Mouse (Mus musculus): ENCODE results near the gene Tmem120b. TPM values are rescaled to one million over a fixed set of nuclear protein-coding genes. Genes with fewer than 3 reads are reported as not detected.
A peak's percentile ranks its signal among the peaks of the same experiment; 100 is the strongest.

The Tmem120b gene
- polyA plus RNA-seq, 2 experiments = 13.8 to 21.0 TPM

GRCm38 (mm10) chr5:123039120-123039752, 29.0 kb upstream of the Tmem120b start:
- Histone ChIP-seq H3K9me3 (ENCODE audit: control insufficient read depth, low read length) (no peaks in the 10 kb centered on the region), H3K9ac (ENCODE audit: low read depth, low read length, severe bottlenecking) (peak overlapping the region; percentile 6; the same call in 1 of the 2 replicates), H3K27me3 (ENCODE audit: control insufficient read depth, insufficient read depth, low read length) (no peaks in the 10 kb centered on the region), H3K4me1 (ENCODE audit: control insufficient read depth, insufficient read depth, low read length) (peaks cover 3% of the 10 kb centered on the region; the same call in 1 of the 2 replicates), H3K4me2 (replicated peaks; ENCODE audit: low read depth, low read length, severe bottlenecking) (peak overlapping the region; percentile 50), H3K27ac (replicated peaks; ENCODE audit: low read depth, low read length) (no peak overlapping the region), H3K36me3 (ENCODE audit: control insufficient read depth, insufficient read depth, low read length) (no peaks in the 10 kb centered on the region), H3K4me3 (replicated peaks; ENCODE audit: low read length) (peak overlapping the region; percentile 29)
- WGBS = 6% methylated on average over 25 of the region's 25 CpGs
- DNase-seq (ENCODE audit: low spot score) (no peak), ATAC-seq (ENCODE audit: low FRiP score, low read depth) (0 out of 2 replicates have a peak, but pooled peaks have one; percentile 24)
- TF ChIP-seq POLR2A (IDR thresholded peaks at IDR 0.05; ENCODE audit: borderline replicate concordance, extremely low read depth, insufficient read depth, insufficient read length) = no peak

DNA sequence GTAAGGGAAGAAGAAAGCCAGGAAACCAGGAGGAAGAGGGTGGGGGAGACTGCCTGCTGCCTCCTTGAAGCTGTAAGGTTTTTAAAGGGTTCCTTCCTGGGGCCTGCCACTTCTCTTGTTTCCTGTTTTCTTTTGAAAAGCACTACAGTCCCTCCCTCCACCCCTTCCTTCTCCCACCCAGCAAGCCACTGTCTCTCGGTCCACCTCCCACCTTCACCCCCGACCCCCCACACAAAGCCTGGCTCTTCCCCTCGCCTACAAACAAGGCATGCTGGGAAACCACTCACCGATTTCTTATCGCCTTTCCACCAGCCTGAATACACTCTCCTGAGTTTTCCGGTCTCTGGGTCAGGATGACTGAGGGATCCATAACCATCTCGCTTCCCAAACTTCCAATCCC, 27.4 kb upstream of the Tmem120b start:
- Histone ChIP-seq H3K36me3 (ENCODE audit: control insufficient read depth, insufficient read depth, low read length) (no peaks in the 10 kb centered on the region), H3K4me2 (replicated peaks; ENCODE audit: low read depth, low read length, severe bottlenecking) (no peak overlapping the region), H3K9me3 (ENCODE audit: control insufficient read depth, low read length) (no peaks in the 10 kb centered on the region), H3K9ac (ENCODE audit: low read depth, low read length, severe bottlenecking) (no peak overlapping the region), H3K4me1 (ENCODE audit: control insufficient read depth, insufficient read depth, low read length) (peaks cover 6% of the 10 kb centered on the region; the same call in 1 of the 2 replicates), H3K4me3 (replicated peaks; ENCODE audit: low read length) (no peak overlapping the region), H3K27me3 (ENCODE audit: control insufficient read depth, insufficient read depth, low read length) (no peaks in the 10 kb centered on the region), H3K27ac (replicated peaks; ENCODE audit: low read depth, low read length) (no peak overlapping the region)
- WGBS = 67% methylated on average over 7 of the region's 7 CpGs
- no peak for TF ChIP-seq POLR2A (IDR thresholded peaks at IDR 0.05; ENCODE audit: borderline replicate concordance, extremely low read depth, insufficient read depth, insufficient read length)
- DNase-seq (ENCODE audit: low spot score) (no peak), ATAC-seq (ENCODE audit: low FRiP score, low read depth) (no peak)

- Histone ChIP-seq H3K36me3 (ENCODE audit: control insufficient read depth, insufficient read depth, low read length) (no peaks in the 10 kb centered on the region), H3K4me3 (replicated peaks; ENCODE audit: low read length) (no peak overlapping the region), H3K9me3 (ENCODE audit: control insufficient read depth, low read length) (no peaks in the 10 kb centered on the region), H3K4me2 (replicated peaks; ENCODE audit: low read depth, low read length, severe bottlenecking) (no peak overlapping the region), H3K27me3 (ENCODE audit: control insufficient read depth, insufficient read depth, low read length) (no peaks in the 10 kb centered on the region), H3K27ac (replicated peaks; ENCODE audit: low read depth, low read length) (no peak overlapping the region), H3K4me1 (ENCODE audit: control insufficient read depth, insufficient read depth, low read length) (peaks cover 4% of the 10 kb centered on the region; the same call in 1 of the 2 replicates), H3K9ac (ENCODE audit: low read depth, low read length, severe bottlenecking) (no peak overlapping the region)
- no peak for ATAC-seq (ENCODE audit: low FRiP score, low read depth)
- no peak for DNase-seq (ENCODE audit: low spot score)
- no peak for TF ChIP-seq POLR2A (IDR thresholded peaks at IDR 0.05; ENCODE audit: borderline replicate concordance, extremely low read depth, insufficient read depth, insufficient read length)
- WGBS = 27% methylated on average over 7 of the region's 7 CpGs
Measured at GRCm38 (mm10) chr5:123043856-123044255, 24.4 kb upstream of the Tmem120b start.

GRCm38 (mm10) chr5:123045561-123046295, 22.5 kb upstream of the Tmem120b start:
- H3K36me3 ChIP-seq (ENCODE audit: control insufficient read depth, insufficient read depth, low read length) = no peaks in the 10 kb centered on the region
- no peak overlapping the region for H3K9ac ChIP-seq (ENCODE audit: low read depth, low read length, severe bottlenecking)
- no peak for TF ChIP-seq POLR2A (IDR thresholded peaks at IDR 0.05; ENCODE audit: borderline replicate concordance, extremely low read depth, insufficient read depth, insufficient read length)
- peak; percentile 80 for ATAC-seq (ENCODE audit: low FRiP score, low read depth)
- H3K27ac ChIP-seq (replicated peaks; ENCODE audit: low read depth, low read length) = no peak overlapping the region
- H3K4me1 ChIP-seq (ENCODE audit: control insufficient read depth, insufficient read depth, low read length) = peaks cover 9% of the 10 kb centered on the region; the same call in 1 of the 2 replicates
- no peak overlapping the region for H3K4me3 ChIP-seq (replicated peaks; ENCODE audit: low read length)
- 31% methylated on average over 9 of the region's 9 CpGs for WGBS
- H3K9me3 ChIP-seq (ENCODE audit: control insufficient read depth, low read length) = no peaks in the 10 kb centered on the region
- peak; percentile 75 for DNase-seq (ENCODE audit: low spot score)
- no peak overlapping the region for H3K4me2 ChIP-seq (replicated peaks; ENCODE audit: low read depth, low read length, severe bottlenecking)
- no peaks in the 10 kb centered on the region for H3K27me3 ChIP-seq (ENCODE audit: control insufficient read depth, insufficient read depth, low read length)

- Histone ChIP-seq H3K4me1 (ENCODE audit: control insufficient read depth, insufficient read depth, low read length) (peaks cover 9% of the 10 kb centered on the region; the same call in 1 of the 2 replicates), H3K27me3 (ENCODE audit: control insufficient read depth, insufficient read depth, low read length) (no peaks in the 10 kb centered on the region), H3K9me3 (ENCODE audit: control insufficient read depth, low read length) (no peaks in the 10 kb centered on the region), H3K36me3 (ENCODE audit: control insufficient read depth, insufficient read depth, low read length) (no peaks in the 10 kb centered on the region), H3K27ac (replicated peaks; ENCODE audit: low read depth, low read length) (no peak within 1 kb of the TSS), H3K4me2 (replicated peaks; ENCODE audit: low read depth, low read length, severe bottlenecking) (no peak within 1 kb of the TSS), H3K9ac (ENCODE audit: low read depth, low read length, severe bottlenecking) (no peak within 1 kb of the TSS), H3K4me3 (replicated peaks; ENCODE audit: low read length) (no peak within 1 kb of the TSS)
- no peak for ATAC-seq (ENCODE audit: low FRiP score, low read depth)
- DNase-seq (ENCODE audit: low spot score) = no peak
- 79% methylated on average over 3 of the region's 3 CpGs for WGBS
- no peak for TF ChIP-seq POLR2A (IDR thresholded peaks at IDR 0.05; ENCODE audit: borderline replicate concordance, extremely low read depth, insufficient read depth, insufficient read length)
Measured at GRCm38 (mm10) chr5:123046916-123047315, 21.3 kb upstream of the Tmem120b start, which contains the start of gene Morn3. Morn3 (minus strand) TSS chr5:123047016.

Measured in limb, embryonic 14.5 days (tissue).